Mouse (Mus musculus) layer of hippocampus, adult 11-12 months (tissue): Measurements from ENCODE around the gene Uba5.
A peak's percentile ranks its signal among the peaks of the same experiment; 100 is the strongest.

Source experiments
- DNase-seq: peaks from one replicate; pipeline ENCODE4 v3.0.0; 2022; ENCODE audit warnings: low spot score

Uba5 gene

GRCm38 (mm10) chr9:104063244-104063961, 469 bp upstream of the Uba5 start, which contains the start of gene Acad11:
Gene Acad11, plus strand, starts transcription at chr9:104063377.
- DNase-seq, result peak; percentile 90

- no peak for DNase-seq
Observed at GRCm38 (mm10) chr9:104051028-104051427, 11.9 kb downstream of the Uba5 start.

- DNase-seq, result no peak
Observed at GRCm38 (mm10) chr9:104043676-104044075, 19.3 kb downstream of the Uba5 start.

- no peak for DNase-seq
Observed at GRCm38 (mm10) chr9:104040362-104040761, 22.6 kb downstream of the Uba5 start, which contains the start of gene Gm28305. Gene Gm28305, plus strand, starts transcription at chr9:104040662.

- no peak for DNase-seq
Observed at GRCm38 (mm10) chr9:104039742-104040141, 23.2 kb downstream of the Uba5 start.

- no peak for DNase-seq
Observed at GRCm38 (mm10) chr9:104039031-104039695, 23.8 kb downstream of the Uba5 start.

- DNase-seq, result no peak
Observed at GRCm38 (mm10) chr9:104038266-104038665, 24.7 kb downstream of the Uba5 start.

- DNase-seq, result peak; percentile 79
Observed at GRCm38 (mm10) chr9:104035261-104036015, 27.5 kb downstream of the Uba5 start.

- DNase-seq, result no peak
Observed at GRCm38 (mm10) chr9:104034718-104035117, 28.2 kb downstream of the Uba5 start.

- DNase-seq, result no peak
Observed at GRCm38 (mm10) chr9:104034231-104034630, 28.7 kb downstream of the Uba5 start.

- DNase-seq, result no peak
Observed at GRCm38 (mm10) chr9:104029861-104030260, 33.1 kb downstream of the Uba5 start.

GRCm38 (mm10) chr9:104027186-104027585, 35.7 kb downstream of the Uba5 start:
- no peak for DNase-seq

- no peak for DNase-seq
Observed at GRCm38 (mm10) chr9:104021026-104021425, 41.9 kb downstream of the Uba5 start.

- DNase-seq, result no peak
Observed at GRCm38 (mm10) chr9:104014526-104014925, 48.4 kb downstream of the Uba5 start.

- peak; percentile 74 for DNase-seq
Observed at GRCm38 (mm10) chr9:104002913-104003330, 60.0 kb downstream of the Uba5 start.

- DNase-seq, result peak; percentile 99
Observed at GRCm38 (mm10) chr9:104001921-104002859, 60.7 kb downstream of the Uba5 start, which contains the start of gene Nphp3. Gene Nphp3, plus strand, starts transcription at chr9:104002544.

GRCm38 (mm10) chr9:104000601-104001000, 62.3 kb downstream of the Uba5 start:
- no peak for DNase-seq
